Mouse (Mus musculus) T-helper 2 cell (primary cell): ENCODE data around the gene Lysmd4.

Experiments used
- in situ Hi-C: fragments of 300-600 bp; cut with MboI, MseI; formaldehyde crosslinking; loops from one replicate; pipeline ENCODE4 v1.15.1; 2025; ENCODE audit warnings: high pct_unique_total_duplicates

Gene Lysmd4

GRCm38 (mm10) chr7:67222220-67222862, at the start of gene Lysmd4:
Gene Lysmd4 (plus strand): TSS chr7:67222544.
- in situ Hi-C loops = loop anchor here (25.0 kb wide), 1 partner anchor 890 kb away; no protein-coding TSS in a partner anchor

GRCm38 (mm10) chr7:67173522-67174195, 48.7 kb upstream of the Lysmd4 start:
- in situ Hi-C loops = no loop called here

DNA sequence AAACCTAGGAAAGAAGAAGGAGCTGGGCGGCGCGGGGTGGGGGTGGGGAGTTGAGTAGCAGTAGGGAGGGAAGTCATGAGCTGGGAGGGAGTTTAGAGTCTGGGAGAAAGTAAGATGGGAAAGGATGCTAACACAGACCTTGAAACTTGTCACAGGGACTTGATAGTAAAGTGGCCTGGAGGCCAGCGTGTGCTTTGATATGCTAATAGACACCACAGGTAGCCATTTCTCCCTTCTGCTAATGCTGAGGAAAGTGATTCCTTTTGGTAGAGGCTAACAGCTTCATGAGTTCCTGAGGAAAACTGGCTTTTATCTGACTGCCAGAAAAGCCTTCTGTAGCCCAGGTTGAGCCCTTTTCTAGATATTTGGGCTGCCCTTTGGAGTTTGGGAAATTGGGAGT, 38.6 kb upstream of the Lysmd4 start:
- in situ Hi-C loops = loop anchor here (5.0 kb wide), 1 partner anchor 46 kb away; no protein-coding TSS in a partner anchor

DNA sequence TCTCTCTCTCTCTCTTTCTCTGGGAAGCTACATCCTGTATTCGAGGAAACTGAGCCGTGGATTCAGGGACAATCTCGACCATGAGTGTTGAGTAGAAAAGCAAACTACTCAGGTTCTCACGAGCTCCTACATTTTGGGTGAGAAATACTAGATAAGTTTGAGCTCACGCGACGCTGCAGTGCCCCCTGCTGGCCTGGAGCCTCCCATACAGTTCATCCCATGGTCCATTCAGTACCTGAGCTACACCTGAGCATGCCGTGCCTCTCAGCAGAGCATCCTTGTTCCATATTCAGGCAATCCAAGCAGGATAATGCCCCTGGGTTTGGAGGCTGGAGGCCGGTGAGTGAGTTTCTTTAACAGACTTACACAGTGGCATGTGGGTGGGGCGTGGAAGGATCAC, 22.9 kb upstream of the Lysmd4 start:
- in situ Hi-C loops = loop anchor here (10.0 kb wide), 1 partner anchor 385 kb away; no protein-coding TSS in a partner anchor

- in situ Hi-C loops = loop anchor here (25.0 kb wide), 1 partner anchor 909 kb away; no protein-coding TSS in a partner anchor
These were observed 18.7 kb upstream of the Lysmd4 start for GRCm38 (mm10) chr7:67203625-67204024.

DNA sequence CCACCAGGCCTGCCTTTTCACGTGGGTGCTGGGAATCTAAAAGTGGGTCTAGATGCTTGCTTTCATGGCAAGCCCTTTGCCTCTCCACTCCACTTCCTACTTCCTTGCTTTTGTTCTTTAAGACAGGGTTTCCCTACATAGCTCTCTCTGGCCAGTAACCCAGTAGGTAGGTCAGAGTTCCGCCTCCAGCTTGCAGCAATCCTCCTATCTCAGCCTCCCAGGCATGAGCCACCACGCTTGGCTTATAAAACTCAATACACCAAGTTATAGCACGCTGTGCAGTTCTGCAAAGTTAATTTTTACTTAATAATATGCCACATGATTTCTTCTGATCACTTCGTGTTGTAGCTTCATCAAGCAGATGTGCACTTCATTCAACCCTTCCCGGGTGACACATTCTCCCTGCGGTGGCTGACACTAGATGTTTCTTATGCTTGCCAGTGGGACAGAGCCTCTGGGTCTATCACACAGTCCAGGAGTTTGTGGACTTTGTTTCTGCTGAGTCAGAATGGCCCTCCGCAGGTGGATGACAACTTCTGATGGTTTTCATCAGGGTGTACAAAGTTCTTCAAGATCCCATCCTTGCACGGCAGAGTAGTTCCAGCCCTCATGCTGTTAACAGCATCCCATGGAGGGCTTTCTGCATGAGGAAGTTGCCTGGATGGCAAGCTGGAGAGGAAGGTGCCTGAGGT, 16.5 kb upstream of the Lysmd4 start:
- in situ Hi-C loops = loop anchor here (25.0 kb wide), 1 partner anchor 906 kb away; no protein-coding TSS in a partner anchor

DNA sequence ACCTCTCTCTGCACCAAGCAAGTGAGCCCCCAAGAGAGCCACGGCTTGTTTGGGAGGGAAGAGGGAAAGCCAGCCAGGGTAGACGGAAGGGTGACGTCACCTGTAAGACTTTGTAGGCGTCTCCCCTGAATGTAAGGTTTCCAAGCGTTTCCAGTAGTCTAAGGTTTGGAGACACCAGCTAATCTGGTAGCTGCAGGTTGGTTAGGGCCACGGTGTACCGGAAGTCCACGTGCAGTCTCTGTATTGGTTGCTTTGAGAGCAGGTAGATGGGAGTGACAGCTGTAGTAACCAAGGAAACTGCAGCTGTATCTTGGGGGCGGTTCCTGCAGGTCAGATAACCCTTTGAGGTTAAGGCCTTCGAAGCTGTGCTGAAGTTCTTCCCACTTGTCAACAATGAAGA, 15.8 kb upstream of the Lysmd4 start:
- in situ Hi-C loops = loop anchor here (25.0 kb wide), 1 partner anchor 906 kb away; no protein-coding TSS in a partner anchor

- in situ Hi-C loops = loop anchor here (25.0 kb wide), 1 partner anchor 905 kb away; no protein-coding TSS in a partner anchor
These were observed 14.6 kb upstream of the Lysmd4 start for GRCm38 (mm10) chr7:67207701-67208100.

DNA sequence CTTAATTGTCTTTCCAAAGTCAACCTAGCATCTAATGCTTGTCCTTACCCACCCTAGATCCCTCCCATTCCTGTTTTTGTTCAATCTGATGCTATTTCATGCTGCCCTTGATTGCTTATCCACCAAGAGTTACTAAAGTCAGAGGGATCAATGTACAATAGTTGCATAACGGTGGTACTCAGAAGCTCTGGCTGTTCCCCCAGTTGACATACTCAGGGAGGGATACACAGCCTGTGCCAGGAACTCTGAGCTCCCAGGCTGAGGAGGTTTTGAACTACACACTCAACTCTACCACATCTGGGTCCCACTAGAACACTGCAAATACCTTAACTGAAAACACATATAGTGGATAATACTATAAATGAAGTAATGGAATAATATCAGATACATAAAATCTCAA, 14.0 kb upstream of the Lysmd4 start:
- in situ Hi-C loops = loop anchor here (25.0 kb wide), 1 partner anchor 904 kb away; no protein-coding TSS in a partner anchor

GRCm38 (mm10) chr7:67210004-67210833, 12.1 kb upstream of the Lysmd4 start:
- in situ Hi-C loops = loop anchor here (25.0 kb wide), 1 partner anchor 902 kb away; no protein-coding TSS in a partner anchor

- in situ Hi-C loops = loop anchor here (25.0 kb wide), 1 partner anchor 901 kb away; no protein-coding TSS in a partner anchor
These were observed 11.0 kb upstream of the Lysmd4 start for GRCm38 (mm10) chr7:67211341-67211740.

- in situ Hi-C loops = loop anchor here (25.0 kb wide), 1 partner anchor 900 kb away; no protein-coding TSS in a partner anchor
These were observed 10.4 kb upstream of the Lysmd4 start for GRCm38 (mm10) chr7:67211971-67212370.

- in situ Hi-C loops = loop anchor here (25.0 kb wide), 1 partner anchor 899 kb away; no protein-coding TSS in a partner anchor
These were observed 8.8 kb upstream of the Lysmd4 start for GRCm38 (mm10) chr7:67213589-67213988.

DNA sequence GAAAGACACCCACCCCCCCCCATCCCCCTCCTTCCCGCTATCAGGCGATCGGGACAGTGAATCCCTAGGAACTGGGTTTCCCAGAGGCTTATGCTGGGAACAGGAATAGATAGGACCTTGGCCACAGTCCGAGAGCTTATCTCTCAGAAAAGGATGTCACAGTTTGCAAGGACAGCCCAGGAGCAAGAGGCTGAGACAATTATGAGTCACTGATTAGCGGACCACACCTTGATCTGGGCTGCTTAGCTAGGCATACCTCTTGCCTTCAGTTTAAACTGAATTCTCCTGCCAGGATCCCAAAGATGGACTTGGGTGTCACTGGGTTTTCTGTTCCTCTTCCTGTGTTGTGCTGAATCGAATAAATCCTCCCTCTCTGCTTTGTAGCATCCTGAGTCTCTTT, 6.0 kb upstream of the Lysmd4 start:
- in situ Hi-C loops = loop anchor here (25.0 kb wide), 1 partner anchor 896 kb away; no protein-coding TSS in a partner anchor

GRCm38 (mm10) chr7:67217025-67217424, 5.3 kb upstream of the Lysmd4 start:
- in situ Hi-C loops = loop anchor here (25.0 kb wide), 1 partner anchor 895 kb away; no protein-coding TSS in a partner anchor

GRCm38 (mm10) chr7:67225943-67226625, 3.7 kb downstream of the Lysmd4 start:
- in situ Hi-C loops = loop anchor here (5.0 kb wide), 1 partner anchor 406 kb away; no protein-coding TSS in a partner anchor

DNA sequence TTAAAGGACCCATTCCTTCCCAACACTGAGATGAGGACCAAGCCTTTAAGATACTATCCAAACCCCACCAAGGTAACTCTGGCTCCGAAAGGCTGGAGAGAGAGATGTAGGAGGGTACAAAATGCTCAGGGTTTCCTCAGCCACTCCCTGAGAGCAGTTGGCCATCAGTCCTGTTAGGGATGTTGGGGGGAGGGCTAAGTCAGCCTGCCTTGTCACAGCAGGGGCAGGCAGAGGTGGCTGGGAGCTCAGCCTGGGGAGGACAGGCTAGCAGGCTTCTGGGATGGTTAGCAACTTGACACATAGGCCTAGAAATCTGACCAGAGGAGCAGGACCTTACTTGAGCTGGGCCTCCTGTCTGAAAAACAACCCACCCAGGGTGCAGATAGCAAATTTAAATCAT, 5.2 kb downstream of the Lysmd4 start:
- in situ Hi-C loops = loop anchor here (5.0 kb wide), 1 partner anchor 405 kb away; no protein-coding TSS in a partner anchor

DNA sequence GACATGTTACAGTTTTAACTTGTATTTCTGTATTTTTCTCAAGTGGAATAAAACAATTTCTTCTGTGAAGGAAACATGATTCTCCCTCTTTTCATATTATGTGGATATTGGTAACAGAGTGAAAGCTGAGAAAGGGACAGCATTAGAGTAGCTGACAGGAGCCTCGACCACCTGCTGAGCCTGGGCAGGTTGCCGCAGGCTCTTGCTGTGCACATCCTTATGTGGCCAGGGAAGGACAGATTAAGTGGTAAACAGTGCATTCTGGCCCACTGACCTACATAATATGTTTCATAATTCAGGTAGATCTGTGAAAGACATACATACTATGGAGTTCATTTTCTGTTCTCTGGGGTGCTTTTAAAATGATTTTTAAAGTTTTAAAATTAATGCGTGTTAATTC, 6.0 kb downstream of the Lysmd4 start:
- in situ Hi-C loops = loop anchor here (5.0 kb wide), 1 partner anchor 404 kb away; no protein-coding TSS in a partner anchor

DNA sequence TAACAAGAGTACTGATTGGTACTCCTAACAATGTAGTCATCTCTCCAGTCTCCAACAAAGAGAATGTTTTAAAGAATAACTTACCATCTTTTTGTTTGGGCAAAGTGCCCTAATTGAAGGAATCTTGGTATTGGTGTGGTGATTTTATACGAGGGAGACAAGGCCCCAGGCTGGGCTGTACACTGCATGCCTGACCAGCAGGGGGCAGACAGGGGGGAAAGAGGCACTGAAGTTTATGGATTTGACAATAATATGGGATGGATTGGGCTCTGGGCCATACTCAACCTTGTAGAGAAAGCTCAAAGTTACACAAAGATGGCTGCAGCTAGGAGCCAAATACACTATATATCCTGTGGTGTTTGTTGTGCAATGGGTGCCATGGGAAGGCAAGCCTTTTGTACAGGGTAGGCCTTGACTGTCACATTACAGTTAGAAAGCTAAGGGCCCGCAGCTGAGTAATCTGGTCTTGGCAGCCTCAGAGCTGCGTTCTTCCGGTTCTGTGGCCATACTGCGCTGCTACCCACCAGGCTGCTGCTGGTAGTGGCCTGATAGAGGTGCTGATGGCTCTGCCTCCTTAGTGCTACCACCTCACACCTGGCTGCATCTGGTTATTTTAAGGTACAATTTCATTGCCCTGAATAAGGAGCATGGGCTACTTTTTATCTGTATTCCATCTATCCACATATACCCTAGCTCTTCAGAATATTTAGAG, 6.7 kb downstream of the Lysmd4 start:
- in situ Hi-C loops = loop anchor here (5.0 kb wide), 1 partner anchor 403 kb away; no protein-coding TSS in a partner anchor
